Mouse (Mus musculus): ENCODE data around the gene Ccdc136.

DNA sequence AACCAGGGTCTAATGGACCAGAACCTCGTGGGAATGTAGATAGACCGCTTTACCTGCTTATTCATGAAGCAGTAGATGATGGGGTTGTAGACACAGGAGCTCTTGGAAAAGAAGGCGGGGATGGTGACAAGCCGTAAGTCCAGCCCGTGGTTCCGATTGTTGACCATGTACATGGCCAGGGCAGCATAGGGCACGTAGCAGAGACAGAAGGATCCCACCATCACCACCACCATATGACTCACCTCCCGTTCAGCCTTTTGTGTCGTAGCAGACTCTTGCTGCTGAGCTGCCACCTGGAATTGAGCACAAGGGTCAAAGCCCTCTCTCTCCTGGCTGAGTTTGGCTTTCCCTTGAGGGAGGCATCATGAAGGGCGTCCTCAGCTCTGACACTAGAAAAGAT lies 17.4 kb upstream of the Ccdc136 start:
- TF ChIP-seq CTCF (IDR thresholded peaks at IDR 0.05; ENCODE audit: control insufficient read depth, insufficient read depth, insufficient read length), result no peak
- no peak for TF ChIP-seq MYOG (IDR thresholded peaks at IDR 0.05; ENCODE audit: control insufficient read depth, extremely low read depth, insufficient read length)
- TF ChIP-seq USF1 (IDR thresholded peaks at IDR 0.05; ENCODE audit: low read depth), result no peak
- no peak for TF ChIP-seq CEBPB (IDR thresholded peaks at IDR 0.05; ENCODE audit: low read depth)

Measured in C2C12 (cell line).